Comparison of ENCODE assay signal across 19 mouse cellular contexts in the genomic region with DNA sequence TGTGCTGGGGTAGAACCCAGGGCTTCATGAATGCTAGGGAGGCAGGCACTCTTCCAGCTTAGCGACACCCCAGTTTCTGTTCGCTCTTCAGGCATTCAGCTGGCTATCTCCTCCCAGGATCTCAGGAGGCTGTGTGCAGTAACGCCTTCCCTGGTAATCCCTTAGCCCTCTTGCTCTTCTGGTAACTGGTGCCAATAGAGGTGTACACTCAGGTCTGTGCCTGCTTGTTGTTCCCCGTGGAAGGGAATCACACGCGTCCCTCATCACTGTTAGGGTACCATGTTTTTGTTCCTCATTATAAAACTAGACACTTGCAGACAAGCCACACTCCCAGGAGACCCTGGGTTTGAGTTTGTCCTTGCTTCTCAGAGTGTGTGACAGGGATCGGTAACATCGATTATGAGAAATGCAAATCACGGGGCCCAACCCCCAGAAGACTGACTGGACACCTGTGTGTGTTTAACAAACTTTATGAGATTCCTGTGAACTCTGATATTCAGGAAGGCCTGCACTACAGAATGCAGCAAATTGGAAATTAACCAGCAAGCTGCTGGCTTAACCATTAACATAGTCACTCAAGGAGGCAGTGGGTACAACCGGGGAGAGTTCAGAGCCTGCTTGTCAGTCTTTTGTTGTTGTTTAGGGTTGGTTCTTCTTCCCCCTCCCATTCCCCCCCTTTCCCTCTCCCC. TPM values are rescaled to one million over a fixed set of nuclear protein-coding genes. Genes with fewer than 3 reads are reported as not detected.
DNase-seq lines count a peak whose midpoint lies in the region; ATAC-seq and TF ChIP-seq lines count a peak whose summit lies in the region.
"Had no signal": no experiment of that assay in that cellular context is flagged by ENCODE, and none has a peak within 500 bp of the region (broad histone marks: within the 10 kb centered on the region; RNA-seq: fewer than 3 reads in every experiment).

No protein-coding gene starts in this region.

- TF ChIP-seq EP300 in CH12.LX (IDR thresholded peaks at IDR 0.05; ENCODE audit: low read length): peak; percentile 50

- WGBS in intestine, embryonic 15.5 days: 64% methylated on average over 10 of the region's 10 CpGs

- H3K36me3 ChIP-seq in CH12.LX (replicated peaks in 1 of 2; ENCODE audit: control insufficient read depth in 1 of 2, insufficient read depth in 1 of 2, low read length in 1 of 2): no peaks in the 10 kb centered on the region
- H3K36me3 ChIP-seq in intestine, embryonic 15.5 days: no peaks in the 10 kb centered on the region
- H3K36me3 ChIP-seq: embryonic facial prominence, embryonic 12.5 days; hindbrain, embryonic 13.5 days; midbrain, embryonic 13.5 days; neural tube, embryonic 15.5 days had no signal

- peaks cover 25 to 38% of the 10 kb centered on the region in 2 experiments for H3K4me1 ChIP-seq in CH12.LX (ENCODE audit: control insufficient read depth in 1 of 2, insufficient read depth in 2 of 2)
- peaks cover 13% of the 10 kb centered on the region for H3K4me1 ChIP-seq in intestine, embryonic 15.5 days (replicated peaks)

- no peaks in the 10 kb centered on the region for H3K27me3 ChIP-seq in CH12.LX (replicated peaks)
- H3K27me3 ChIP-seq in intestine, embryonic 15.5 days (replicated peaks): no peaks in the 10 kb centered on the region
- H3K27me3 ChIP-seq: embryonic facial prominence, embryonic 12.5 days; hindbrain, embryonic 13.5 days; midbrain, embryonic 13.5 days; neural tube, embryonic 15.5 days had no signal

- ATAC-seq in intestine, embryonic 15.5 days: peak; percentile 60
- ATAC-seq: forebrain, embryonic 13.5 days; lung, postnatal 0 days; midbrain, embryonic 13.5 days had no signal

- H3K27ac ChIP-seq in CH12.LX (ENCODE audit: insufficient read depth, low read depth): peak overlapping the region; percentile 11; the same call in 1 of the 2 replicates
- no peak overlapping the region for H3K27ac ChIP-seq in intestine, embryonic 15.5 days
- H3K27ac ChIP-seq: embryonic facial prominence, embryonic 12.5 days; forebrain, embryonic 13.5 days; hindbrain, embryonic 13.5 days; midbrain, embryonic 13.5 days; stomach, postnatal 0 days had no signal

- H3K9me3 ChIP-seq in CH12.LX (replicated peaks; ENCODE audit: low read length): no peaks in the 10 kb centered on the region
- no peaks in the 10 kb centered on the region for H3K9me3 ChIP-seq in intestine, embryonic 15.5 days
- H3K9me3 ChIP-seq: embryonic facial prominence, embryonic 12.5 days; forebrain, embryonic 13.5 days; hindbrain, embryonic 13.5 days; midbrain, embryonic 13.5 days; neural tube, embryonic 15.5 days had no signal

- H3K4me3 ChIP-seq in CH12.LX (replicated peaks in 1 of 3; ENCODE audit: low read depth in 2 of 3, low read length in 2 of 3, poor library complexity in 1 of 3): peak overlapping the region in 1 of 3 experiments; percentile 11
- H3K4me3 ChIP-seq in intestine, embryonic 15.5 days (replicated peaks): no peak overlapping the region
- H3K4me3 ChIP-seq: embryonic facial prominence, embryonic 12.5 days; erythroblast, embryonic 14.5 days; forebrain, embryonic 13.5 days; hindbrain, embryonic 13.5 days; midbrain, embryonic 13.5 days; myocyte; neural tube, embryonic 15.5 days had no signal

- H3K79me2 ChIP-seq in CH12.LX (replicated peaks; ENCODE audit: control insufficient read depth, extremely low read depth, insufficient read depth, poor library complexity, severe bottlenecking): no peaks in the 10 kb centered on the region

- dilution Hi-C loops in CH12.LX (cut with MboI; ENCODE audit: extremely low pct_ligation_motif_present, extremely low pct_unique_long_range_greater_than_20kb, low sequenced_read_pairs): no loop called here

- DNase-seq in CH12.LX (ENCODE audit: extremely low read depth): peak; percentile 69
- peak; percentile 92 for DNase-seq in kidney, adult 9 months
- peak; percentile 78 to 81 for DNase-seq in kidney, postnatal 25 days
- no peak for DNase-seq in spleen, postnatal 4 days (ENCODE audit: low spot score in 2 of 2)
- DNase-seq in layer of hippocampus, adult 9-11 months: no peak
- no peak for DNase-seq in adrenal gland, adult 2 months
- DNase-seq: adrenal gland, postnatal 10 days; cerebellum, postnatal 10 days; gastrocnemius, postnatal 14 days had no signal

- H3K9ac ChIP-seq in CH12.LX (ENCODE audit: insufficient read depth, low read depth): no peak overlapping the region
- no peak overlapping the region for H3K9ac ChIP-seq in intestine, embryonic 15.5 days
- H3K9ac ChIP-seq: embryonic facial prominence, embryonic 12.5 days; forebrain, embryonic 13.5 days; hindbrain, embryonic 13.5 days; midbrain, embryonic 13.5 days; neural tube, embryonic 15.5 days had no signal

- peak; percentile 35; the same call in 1 of the 2 replicates for TF ChIP-seq POLR2A in CH12.LX (IDR thresholded peaks at IDR 0.05; ENCODE audit: low read depth, low read length)

- in situ Hi-C loops in CH12.LX (cut with MboI; ENCODE audit: low pct_ligation_motif_present, low pct_unique_long_range_greater_than_20kb, low sequenced_read_pairs): loop anchor here (10.0 kb wide), 1 partner anchor 187 kb away; the partner anchor contains the start of genes Epm2aip1 and Mlh1

- TF ChIP-seq RAD21 in CH12.LX (IDR thresholded peaks at IDR 0.05; ENCODE audit: low read depth, low read length): no peak

- TF ChIP-seq CTCF in CH12.LX (conservative IDR thresholded peaks at IDR 0.05 in 1 of 2, IDR thresholded peaks at IDR 0.05 in 1 of 2; ENCODE audit: low read depth in 2 of 2, low read length in 2 of 2): no peak

- peak overlapping the region; percentile 60; the same call in 1 of the 2 replicates for H3K4me2 ChIP-seq in CH12.LX (ENCODE audit: insufficient read depth, low read depth, poor library complexity, severe bottlenecking)
- no peak overlapping the region for H3K4me2 ChIP-seq in intestine, embryonic 15.5 days (replicated peaks)
- H3K4me2 ChIP-seq: embryonic facial prominence, embryonic 12.5 days; forebrain, embryonic 13.5 days; hindbrain, embryonic 13.5 days; midbrain, embryonic 13.5 days; neural tube, embryonic 15.5 days had no signal

TF ChIP-seq in CH12.LX, 34 proteins besides CTCF, POLR2A, EP300 and RAD21:
- TF ChIP-seq ZMIZ1 (IDR thresholded peaks at IDR 0.05; ENCODE audit: low read depth, low read length) (peak; percentile 88; the same call in 1 of the 2 replicates), CHD2 (IDR thresholded peaks at IDR 0.05; ENCODE audit: low read length) (0 out of 2 replicates have a peak, but pooled peaks have one; percentile 36), POLR2AphosphoS2 (IDR thresholded peaks at IDR 0.05; ENCODE audit: low read depth, low read length) (no peak), IRF4 (IDR thresholded peaks at IDR 0.05; ENCODE audit: low read depth, low read length) (peak; percentile 69), ETS1 (conservative IDR thresholded peaks at IDR 0.05; ENCODE audit: low read depth, low read length) (peak; percentile 45), TBP (conservative IDR thresholded peaks at IDR 0.05; ENCODE audit: low read depth, low read length) (peak; percentile 69; the same call in 1 of the 2 replicates), ELF1 (IDR thresholded peaks at IDR 0.05; ENCODE audit: low read depth, low read length) (no peak), TCF12 (IDR thresholded peaks at IDR 0.05; ENCODE audit: low read depth, low read length) (peak; percentile 62; the same call in 1 of the 2 replicates)
TF ChIP-seq in CH12.LX: peak in this region for 6.

RNA-seq across cellular contexts. Expression of gene Dclk3, which starts 22.7 kb away (rescaled TPM):
- total RNA-seq in CH12.LX (2012; rRNA removed) (0.59 and 1.1 TPM in 2 replicates), CH12.LX (2014; rRNA removed) (0.12 and 0.17 TPM in 2 replicates)
- 0.26 and 0.33 TPM in 2 replicates for polyA plus RNA-seq in CH12.LX (2012; ENCODE audit: insufficient read length, low read depth)
- polyA plus RNA-seq in intestine, embryonic 15.5 days (2015; fragmentation: Nextera tagmentation; extraction: Ambion mirVana): 0.67 and 0.75 TPM in 2 replicates
- 1 to 10 TPM in 1 of 2 experiments, under 1 TPM in 1; 0.69 to 1.7 TPM for total RNA-seq in adrenal gland, adult 2 months (2021)
- 0.40 and 0.85 TPM in 2 replicates for polyA plus RNA-seq in adrenal gland, adult 2 months (2012; rRNA removed)
- polyA plus RNA-seq: erythroblast, embryonic 14.5 days; myocyte had no signal

Comparison
In these comparisons a context has a peak if more than half of its experiments do, and no peak if none do; other contexts are left out.
1. DNase-seq: peak in CH12.LX (single experiment), kidney, adult 9 months (single experiment) and kidney, postnatal 25 days (2 of 2); none in spleen, postnatal 4 days (0 of 2), layer of hippocampus, adult 9-11 months (single experiment) and adrenal gland, adult 2 months (single experiment).